Mouse (Mus musculus): ENCODE measurements around the gene Arid2. TPM values are rescaled to one million over a fixed set of nuclear protein-coding genes. Genes with fewer than 3 reads are reported as not detected.
A peak's percentile ranks its signal among the peaks of the same experiment; 100 is the strongest.
"Not testable (repeated sequence)": the region's sequence is repeated elsewhere in the genome, so short reads cannot be mapped to it uniquely, and the experiment has no call there.

The Arid2 gene
- polyA plus RNA-seq, 1 experiment from 2014 or later = 31.6 TPM

DNA sequence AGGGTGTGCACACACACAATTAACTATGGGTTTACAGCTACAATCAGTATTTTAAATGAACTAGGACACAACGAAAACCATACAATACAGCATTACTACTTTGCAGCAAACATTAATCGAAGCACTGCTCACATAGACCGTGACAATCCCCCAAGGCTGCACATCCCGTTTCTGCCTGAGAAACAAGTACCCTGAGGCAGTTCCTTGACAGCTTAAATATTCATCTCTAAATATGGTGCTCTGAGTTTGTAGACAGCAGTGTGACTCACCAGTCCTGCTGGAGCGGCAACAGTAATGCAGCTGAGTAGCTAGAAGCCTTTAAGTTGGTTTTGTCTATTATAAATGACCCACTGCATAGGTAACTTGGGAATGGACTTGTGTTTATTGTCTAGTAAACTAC lies 118.2 kb downstream of the Arid2 start:
- TF ChIP-seq CTCF (IDR thresholded peaks at IDR 0.05) = peak; percentile 23
- ChIA-PET CTCF (interaction anchor here (1.5 kb wide), 1 partner anchor 40 kb away, joined by 3 read pairs; no protein-coding TSS in a partner anchor), POLR2A (interaction anchor here (1.1 kb wide), 1 partner anchor 120 kb away, joined by 3 read pairs; no protein-coding TSS in a partner anchor)
- DNase-seq (ENCODE audit: low read depth, low spot score) (peak; percentile 71), ATAC-seq (peak; percentile 91)
- in situ Hi-C loops (cut with MboI; ENCODE audit: low pct_unique_long_range_greater_than_20kb) = no loop called here
- no peaks in the 10 kb centered on the region for H3K27me3 ChIP-seq

DNA sequence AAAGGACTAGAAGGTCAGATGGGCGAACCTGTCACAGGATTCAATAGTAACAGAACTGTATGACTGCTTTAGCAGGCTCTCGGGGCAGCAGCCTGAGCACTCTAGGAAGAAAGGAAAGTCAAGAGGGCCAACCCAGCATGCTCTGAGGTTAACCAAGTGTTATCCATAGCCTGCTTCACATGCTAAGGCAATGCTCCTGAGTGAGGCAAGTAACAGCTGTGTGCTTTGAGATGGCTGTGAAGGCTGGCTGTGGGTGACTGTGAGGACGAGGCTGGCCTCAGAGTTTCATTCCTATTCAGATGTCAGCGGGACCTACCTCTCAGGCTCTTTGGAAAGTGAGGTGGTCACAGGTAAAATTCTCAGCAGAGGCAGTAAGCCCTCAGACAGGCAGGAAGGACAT lies 118.9 kb downstream of the Arid2 start:
- POLR2A ChIA-PET = no interaction called here
- in situ Hi-C loops (cut with MboI; ENCODE audit: low pct_unique_long_range_greater_than_20kb) = no loop called here
- TF ChIP-seq CTCF (IDR thresholded peaks at IDR 0.05) = no peak
- no peaks in the 10 kb centered on the region for H3K27me3 ChIP-seq
- ATAC-seq (no peak), DNase-seq (ENCODE audit: low read depth, low spot score) (no peak)
- CTCF ChIA-PET = interaction anchor here (1.5 kb wide), 1 partner anchor 39 kb away, joined by 3 read pairs; no protein-coding TSS in a partner anchor

DNA sequence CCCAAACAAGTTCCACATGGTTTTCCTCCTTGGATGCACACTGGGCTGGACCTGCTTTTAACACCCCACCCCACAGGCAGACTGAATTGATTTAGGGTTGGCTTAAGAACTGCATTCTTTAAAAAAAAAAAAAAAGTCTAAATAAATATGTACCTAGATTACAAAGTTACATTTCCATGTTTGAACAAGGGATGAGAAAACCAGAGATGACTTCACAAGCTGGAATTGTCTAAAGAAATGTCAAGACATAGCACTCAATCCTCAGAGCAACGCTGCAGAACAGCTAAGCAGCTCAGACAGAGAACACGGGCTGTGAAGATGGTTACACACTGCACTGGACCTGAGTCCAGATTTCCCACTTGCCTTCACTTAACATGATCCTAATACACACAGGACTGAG lies 119.8 kb downstream of the Arid2 start:
- ATAC-seq (no peak), DNase-seq (ENCODE audit: low read depth, low spot score) (no peak)
- H3K27me3 ChIP-seq = no peaks in the 10 kb centered on the region
- ChIA-PET POLR2A (no interaction called here), CTCF (interaction anchor here (1.0 kb wide), 1 partner anchor 22 kb away, joined by 3 read pairs; no protein-coding TSS in a partner anchor)
- in situ Hi-C loops (cut with MboI; ENCODE audit: low pct_unique_long_range_greater_than_20kb) = no loop called here
- TF ChIP-seq CTCF (IDR thresholded peaks at IDR 0.05) = no peak

DNA sequence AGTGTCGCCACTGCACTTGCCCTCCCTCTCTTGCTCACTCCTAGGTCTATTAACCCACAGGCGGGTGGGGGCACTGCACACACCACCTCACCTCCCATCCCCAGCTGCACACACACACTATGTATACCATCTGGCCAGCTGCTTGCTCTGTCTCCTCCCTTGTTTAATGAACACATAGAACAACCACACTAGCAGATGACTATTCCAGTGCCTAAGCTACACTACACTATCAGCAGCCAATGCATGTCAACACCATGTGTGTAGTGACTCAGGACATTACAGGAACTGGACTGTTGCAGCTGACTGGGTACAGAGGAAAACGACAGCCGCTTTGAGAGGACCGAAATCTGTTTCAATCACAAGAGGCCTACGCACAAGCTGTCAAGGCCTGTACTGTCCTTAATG lies 121.4 kb downstream of the Arid2 start:
- DNase-seq (ENCODE audit: low read depth, low spot score) = no peak
- ATAC-seq = no peak
- TF ChIP-seq CTCF (IDR thresholded peaks at IDR 0.05) = no peak
- CTCF ChIA-PET = interaction anchor here (1.0 to 1.2 kb wide), 3 partner anchors 13 to 18 kb away, joined by 3 to 5 read pairs (median 3); no protein-coding TSS in a partner anchor
- no peaks in the 10 kb centered on the region for H3K27me3 ChIP-seq
- POLR2A ChIA-PET = no interaction called here
- in situ Hi-C loops (cut with MboI; ENCODE audit: low pct_unique_long_range_greater_than_20kb) = no loop called here

DNA sequence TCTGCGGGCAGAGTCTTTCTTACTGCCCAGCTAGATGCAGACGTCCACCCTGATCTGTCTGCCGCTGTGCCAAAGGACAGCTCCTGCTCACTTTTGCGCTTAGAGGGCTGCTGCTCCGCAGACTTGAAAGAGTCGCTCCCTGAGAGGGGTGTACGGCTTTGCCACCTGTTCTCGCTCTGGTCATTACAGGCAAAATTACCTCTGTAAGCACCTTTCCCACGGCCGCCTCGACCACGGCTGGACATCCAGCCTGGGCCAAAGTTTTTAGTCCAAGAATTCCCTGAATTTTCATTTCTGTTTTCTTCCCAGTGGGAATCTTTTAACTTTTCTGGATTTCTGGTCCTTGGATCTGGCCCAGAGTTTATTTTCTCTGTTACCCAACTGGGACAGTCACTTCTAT lies 130.8 kb downstream of the Arid2 start:
- no peaks in the 10 kb centered on the region for H3K27me3 ChIP-seq
- ATAC-seq = no peak
- ChIA-PET CTCF (interaction anchor here (0.8 kb wide), 1 partner anchor 8 kb away, joined by 3 read pairs; no protein-coding TSS in a partner anchor), POLR2A (interaction anchor here (0.6 kb wide), 1 partner anchor 53 kb away, joined by 3 read pairs; no protein-coding TSS in a partner anchor)
- no peak for DNase-seq (ENCODE audit: low read depth, low spot score)
- in situ Hi-C loops (cut with MboI; ENCODE audit: low pct_unique_long_range_greater_than_20kb) = no loop called here
- TF ChIP-seq CTCF (IDR thresholded peaks at IDR 0.05) = no peak

DNA sequence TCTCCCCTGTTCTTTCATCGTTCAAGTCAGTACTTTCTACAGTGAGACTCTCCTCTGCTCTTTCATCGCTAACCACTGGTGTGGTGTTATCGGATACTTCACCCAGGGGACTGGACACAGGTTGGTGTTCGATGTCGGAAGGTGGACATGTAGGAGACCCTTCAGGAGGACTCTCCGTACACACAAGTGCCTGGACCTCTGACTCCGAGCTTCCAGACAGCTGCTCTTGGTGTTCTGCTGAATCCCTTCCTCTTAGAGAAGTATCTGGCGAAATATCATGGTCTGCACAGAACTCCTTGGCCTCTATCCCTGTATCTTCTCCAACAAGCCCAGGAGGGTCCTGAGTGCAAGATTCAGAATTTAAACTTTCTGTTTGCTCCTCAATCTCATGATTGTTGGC lies 132.6 kb downstream of the Arid2 start:
- in situ Hi-C loops (cut with MboI; ENCODE audit: low pct_unique_long_range_greater_than_20kb) = no loop called here
- CTCF ChIA-PET = no interaction called here

DNA sequence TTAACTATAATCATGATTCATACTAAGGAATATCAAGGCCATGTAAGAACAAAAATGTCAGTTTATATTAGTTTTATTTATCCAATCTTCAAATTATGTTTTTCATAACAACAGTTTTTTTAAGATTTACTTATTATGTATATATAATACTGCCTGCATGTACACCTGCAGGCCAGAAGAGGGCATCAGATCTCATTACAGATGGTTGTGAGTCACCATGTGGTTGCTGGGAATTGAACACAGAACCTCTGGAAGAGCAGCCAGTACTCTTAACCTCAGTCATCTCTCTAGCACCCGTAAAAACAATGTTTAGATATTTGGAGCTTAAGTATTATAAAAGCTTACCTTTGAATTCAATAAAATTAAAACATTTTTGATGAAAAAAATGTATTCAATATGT lies 146.9 kb downstream of the Arid2 start:
- POLR2A ChIA-PET = no interaction called here
- peak; percentile 65 for TF ChIP-seq CTCF (IDR thresholded peaks at IDR 0.05)
- ATAC-seq = no peak
- CTCF ChIA-PET = interaction anchor here (1.0 to 1.2 kb wide), 2 partner anchors 13 to 17 kb away, joined by 3 read pairs; no protein-coding TSS in a partner anchor
- in situ Hi-C loops (cut with MboI; ENCODE audit: low pct_unique_long_range_greater_than_20kb) = no loop called here
- H3K27me3 ChIP-seq = no peaks in the 10 kb centered on the region
- DNase-seq (ENCODE audit: low read depth, low spot score) = no peak

More for the DNA sequence above, 132.6 kb downstream of the Arid2 start:
- no peaks in the 10 kb centered on the region for H3K27me3 ChIP-seq
- POLR2A ChIA-PET = no interaction called here
- no peak for ATAC-seq
- no peak for TF ChIP-seq CTCF (IDR thresholded peaks at IDR 0.05)
- no peak for DNase-seq (ENCODE audit: low read depth, low spot score)

DNA sequence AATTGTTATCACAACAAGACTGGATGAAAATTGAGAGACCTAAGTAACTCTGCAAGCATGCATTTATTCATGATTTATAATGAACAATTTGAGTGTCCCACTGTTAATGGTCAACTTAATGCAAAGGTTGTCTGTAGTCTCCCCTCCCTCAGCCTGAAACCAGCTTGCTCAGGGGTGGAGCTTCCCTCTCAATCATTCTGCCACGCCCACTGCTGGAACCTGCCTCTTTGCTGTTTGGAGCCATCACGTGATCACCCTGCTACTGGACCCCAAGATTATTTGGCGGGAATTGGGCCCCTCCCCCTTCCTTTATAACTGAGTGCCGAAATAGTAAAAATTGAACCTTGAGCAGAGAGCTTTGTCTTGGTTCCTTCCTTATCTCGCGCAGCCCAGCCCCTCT lies 154.2 kb downstream of the Arid2 start:
- in situ Hi-C loops (cut with MboI; ENCODE audit: low pct_unique_long_range_greater_than_20kb); POLR2A ChIA-PET; ATAC-seq; DNase-seq (ENCODE audit: low read depth, low spot score); H3K27me3 ChIP-seq; CTCF ChIA-PET: not testable (repeated sequence)

DNA sequence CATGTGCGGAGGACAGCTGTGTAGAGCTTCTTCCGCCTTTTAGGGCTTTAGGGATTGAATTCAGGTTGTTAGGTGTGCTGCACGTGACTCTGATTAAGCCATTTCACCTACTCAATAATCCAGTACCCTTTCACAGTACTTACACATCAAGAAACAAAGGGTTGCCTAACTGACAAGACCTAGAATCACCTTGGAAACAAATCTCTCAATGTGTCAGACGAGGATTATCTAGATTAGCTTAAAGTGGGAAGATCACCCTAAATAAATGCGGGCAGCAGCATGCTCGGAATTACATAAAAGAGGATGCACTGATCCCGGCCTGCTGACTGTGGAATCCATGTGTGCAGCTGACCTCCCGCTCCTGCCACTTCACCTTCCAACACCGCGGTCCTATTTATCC lies 159.5 kb downstream of the Arid2 start:
- no peak for ATAC-seq
- in situ Hi-C loops (cut with MboI; ENCODE audit: low pct_unique_long_range_greater_than_20kb) = no loop called here
- CTCF ChIA-PET = interaction anchor here (1.5 kb wide), 1 partner anchor 16 kb away, joined by 4 read pairs; no protein-coding TSS in a partner anchor

DNA sequence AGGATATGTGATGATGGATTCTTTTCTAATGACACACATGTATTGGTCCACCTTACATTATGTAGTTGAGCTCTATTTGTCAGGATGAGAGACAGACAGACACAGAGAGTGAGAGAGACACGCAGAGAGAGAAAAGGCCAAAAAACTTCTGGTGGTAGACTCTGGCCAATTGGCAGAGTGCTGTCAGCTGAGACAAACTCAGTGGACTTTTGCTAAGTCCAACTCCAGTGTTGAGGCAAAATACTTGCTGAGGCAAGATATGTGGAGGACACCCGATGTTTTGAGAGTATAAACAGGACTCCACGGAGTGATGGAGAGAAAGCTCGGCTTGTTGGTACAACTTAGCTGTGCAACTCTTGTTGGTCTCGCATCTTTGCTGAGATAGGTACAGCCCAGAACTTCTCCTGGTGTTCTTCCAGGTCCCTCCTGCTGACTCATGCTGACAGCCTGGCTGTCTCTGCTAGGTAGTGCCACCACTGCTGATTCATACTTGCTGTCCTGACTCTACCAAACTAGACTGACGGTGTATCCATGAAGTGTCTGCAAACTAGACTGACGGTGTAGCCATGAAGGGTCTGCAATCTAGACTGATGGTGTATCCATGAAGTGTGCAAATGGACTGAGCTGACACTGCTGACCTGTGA lies 161.5 kb downstream of the Arid2 start:
- POLR2A ChIA-PET = no interaction called here

More for the DNA sequence above, 159.5 kb downstream of the Arid2 start:
- DNase-seq (ENCODE audit: low read depth, low spot score) = no peak
- TF ChIP-seq CTCF (IDR thresholded peaks at IDR 0.05) = no peak
- POLR2A ChIA-PET = interaction anchor here (1.1 kb wide), 1 partner anchor 10 kb away, joined by 3 read pairs; no protein-coding TSS in a partner anchor
- no peaks in the 10 kb centered on the region for H3K27me3 ChIP-seq

DNA sequence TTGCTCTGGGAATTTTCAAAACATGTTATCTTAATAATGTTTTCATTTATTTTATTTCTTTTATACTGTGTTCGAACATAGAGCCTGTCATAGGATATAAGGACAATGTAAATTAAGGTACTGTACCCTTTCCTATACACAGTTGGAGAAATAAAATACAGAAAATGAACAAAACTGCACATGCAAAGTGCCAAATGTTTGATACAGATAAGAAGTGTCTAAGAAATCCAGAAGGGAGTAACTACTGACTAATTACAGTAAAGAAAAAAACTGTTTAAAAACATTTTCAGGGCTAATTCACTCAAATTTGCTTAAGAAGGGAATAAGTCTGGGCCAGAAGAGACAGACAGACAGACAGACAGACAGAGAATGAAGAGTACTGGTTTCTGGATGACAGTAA lies 166.0 kb downstream of the Arid2 start:
- H3K27me3 ChIP-seq = no peaks in the 10 kb centered on the region
- ATAC-seq = no peak
- TF ChIP-seq CTCF (IDR thresholded peaks at IDR 0.05) = no peak
- in situ Hi-C loops (cut with MboI; ENCODE audit: low pct_unique_long_range_greater_than_20kb) = no loop called here
- CTCF ChIA-PET = interaction anchor here (1.2 kb wide), 1 partner anchor 8 kb away, joined by 3 read pairs; no protein-coding TSS in a partner anchor
- POLR2A ChIA-PET = no interaction called here
- no peak for DNase-seq (ENCODE audit: low read depth, low spot score)

More for the DNA sequence above, 161.5 kb downstream of the Arid2 start:
- in situ Hi-C loops (cut with MboI; ENCODE audit: low pct_unique_long_range_greater_than_20kb) = no loop called here
- TF ChIP-seq CTCF (IDR thresholded peaks at IDR 0.05) = no peak
- ATAC-seq (no peak), DNase-seq (ENCODE audit: low read depth, low spot score) (no peak)
- no peaks in the 10 kb centered on the region for H3K27me3 ChIP-seq
- CTCF ChIA-PET = interaction anchor here (1.1 kb wide), 1 partner anchor 9 kb away, joined by 3 read pairs; no protein-coding TSS in a partner anchor

Other genes starting within 250 kb of the Arid2 start
- gene Scaf11, start 173.3 kb downstream of the Arid2 start, polyA plus RNA-seq (2021) = 87.4 TPM